Mouse (Mus musculus): ENCODE data around the gene Lnx2. TPM values are rescaled to one million over a fixed set of nuclear protein-coding genes. Genes with fewer than 3 reads are reported as not detected.

The Lnx2 gene
- total RNA-seq (2021): 10 to 100 TPM; 16.5 to 16.6 TPM

DNA sequence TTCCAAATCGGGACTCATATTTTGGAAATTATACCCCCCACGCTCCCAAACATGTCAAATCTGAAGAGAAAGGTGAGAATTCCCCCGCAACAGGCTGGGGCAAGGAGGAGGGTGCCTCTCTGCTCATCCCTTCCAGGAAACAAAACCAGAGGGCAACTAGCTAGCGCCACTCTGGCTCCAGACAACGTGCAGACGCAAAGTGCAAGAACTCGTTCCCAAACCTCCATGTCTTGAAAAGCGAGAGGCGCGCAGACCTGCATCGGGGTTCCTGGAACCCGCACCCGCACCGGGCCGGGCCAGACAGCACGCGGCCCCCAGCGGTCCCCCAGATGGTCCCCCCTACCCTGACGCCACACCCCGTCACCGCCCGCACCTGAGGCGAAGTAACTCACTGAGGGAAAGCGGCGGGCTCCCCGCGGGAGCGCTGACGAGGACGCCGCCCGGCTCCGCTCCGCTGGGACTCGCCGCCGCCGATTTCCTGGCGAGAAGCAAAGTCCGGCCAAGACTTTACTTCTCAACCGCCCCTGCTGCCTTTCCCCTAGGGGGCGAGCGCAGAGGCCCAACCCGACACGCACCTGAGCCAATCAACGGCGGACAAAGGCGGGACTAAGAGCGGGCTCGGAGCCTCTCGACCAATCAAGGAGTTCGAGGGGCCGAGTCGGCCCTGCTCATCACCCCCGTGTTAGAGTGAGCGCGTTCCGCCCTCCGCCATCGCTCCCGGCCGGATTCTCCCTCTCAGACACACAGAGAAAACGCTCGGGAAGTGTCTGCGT lies at the start of gene Lnx2:
TSS of gene Lnx2 (minus strand) at position 561 of the 773 bp plus-strand sequence.
- peak; percentile 99 for DNase-seq

DNA sequence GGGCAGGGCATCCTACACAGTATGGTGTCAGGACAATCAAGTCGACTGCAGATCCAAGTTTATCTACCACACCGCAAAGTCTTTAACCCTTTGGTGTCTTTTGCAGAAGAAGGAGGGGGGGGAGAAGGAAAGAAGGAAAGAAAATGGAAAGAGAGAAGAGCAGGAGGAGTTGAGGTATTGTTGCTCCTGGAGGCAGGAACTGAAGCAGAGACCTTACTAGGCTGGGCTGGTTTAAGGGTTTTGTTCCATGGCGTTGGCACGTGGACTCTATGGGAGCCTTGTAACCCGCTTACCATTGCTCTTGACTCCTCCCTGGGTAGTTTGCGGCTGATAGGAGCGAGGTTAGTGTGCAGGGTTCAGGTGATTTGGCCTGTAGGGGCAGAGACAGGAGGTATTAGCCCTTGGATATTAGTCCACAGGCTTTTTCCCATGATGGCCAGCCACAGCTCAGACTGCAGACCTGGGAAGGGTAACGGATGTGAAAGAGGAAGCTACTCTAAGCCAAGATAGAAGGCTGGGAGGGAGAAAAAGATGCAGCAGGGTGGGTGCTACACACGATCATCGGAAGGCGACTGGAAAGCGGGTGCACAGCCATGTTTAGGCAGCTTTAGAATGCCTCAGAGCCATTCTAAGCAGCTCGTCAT lies 49.3 kb upstream of the Lnx2 start:
- DNase-seq: no peak

DNA sequence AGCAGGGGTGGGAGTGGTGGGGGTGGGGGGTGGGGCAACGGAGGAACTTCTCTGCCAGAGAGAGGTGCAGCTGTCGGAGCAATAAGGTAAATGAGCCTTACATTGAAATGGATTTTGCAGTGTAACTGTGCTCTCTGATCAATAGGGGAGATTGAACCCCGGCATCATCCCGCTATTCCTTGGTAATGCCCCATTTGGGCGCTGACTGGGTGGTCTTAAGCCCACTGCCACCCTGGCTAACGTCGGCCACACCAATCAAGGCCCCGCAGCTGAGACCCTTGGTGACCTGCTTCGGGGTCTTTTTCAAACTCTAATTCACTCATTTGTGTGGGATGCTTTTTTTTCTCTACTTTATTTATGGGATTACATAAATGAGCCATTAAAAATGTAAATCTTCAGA lies 48.4 kb upstream of the Lnx2 start:
- no peak for DNase-seq

- DNase-seq: no peak
Observed at GRCm38 (mm10) chr5:147121146-147121545, 44.8 kb upstream of the Lnx2 start.

DNA sequence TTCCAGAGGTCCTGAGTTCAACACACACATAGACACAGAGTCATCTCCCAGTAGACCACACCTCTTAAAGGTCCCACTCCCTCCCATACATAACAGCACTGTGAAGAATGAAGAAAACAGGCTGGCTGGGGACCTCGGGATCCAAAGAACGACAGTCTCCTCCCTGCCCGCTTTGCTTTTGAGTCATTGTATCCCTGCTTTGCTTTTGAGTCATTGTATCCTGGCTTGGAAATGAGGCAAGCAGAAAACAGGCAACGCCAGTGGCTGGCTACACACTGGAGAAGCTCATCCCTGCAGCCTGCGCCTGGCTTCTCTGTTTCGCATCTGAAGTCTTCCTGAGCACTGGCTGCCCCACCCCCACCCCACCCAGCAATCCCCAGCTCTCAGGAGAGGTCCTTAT lies 40.6 kb upstream of the Lnx2 start:
- no peak for DNase-seq

- DNase-seq: no peak
Observed at GRCm38 (mm10) chr5:147115631-147116030, 39.2 kb upstream of the Lnx2 start.

GRCm38 (mm10) chr5:147114738-147115137 lies 38.4 kb upstream of the Lnx2 start:
- DNase-seq: no peak

DNA sequence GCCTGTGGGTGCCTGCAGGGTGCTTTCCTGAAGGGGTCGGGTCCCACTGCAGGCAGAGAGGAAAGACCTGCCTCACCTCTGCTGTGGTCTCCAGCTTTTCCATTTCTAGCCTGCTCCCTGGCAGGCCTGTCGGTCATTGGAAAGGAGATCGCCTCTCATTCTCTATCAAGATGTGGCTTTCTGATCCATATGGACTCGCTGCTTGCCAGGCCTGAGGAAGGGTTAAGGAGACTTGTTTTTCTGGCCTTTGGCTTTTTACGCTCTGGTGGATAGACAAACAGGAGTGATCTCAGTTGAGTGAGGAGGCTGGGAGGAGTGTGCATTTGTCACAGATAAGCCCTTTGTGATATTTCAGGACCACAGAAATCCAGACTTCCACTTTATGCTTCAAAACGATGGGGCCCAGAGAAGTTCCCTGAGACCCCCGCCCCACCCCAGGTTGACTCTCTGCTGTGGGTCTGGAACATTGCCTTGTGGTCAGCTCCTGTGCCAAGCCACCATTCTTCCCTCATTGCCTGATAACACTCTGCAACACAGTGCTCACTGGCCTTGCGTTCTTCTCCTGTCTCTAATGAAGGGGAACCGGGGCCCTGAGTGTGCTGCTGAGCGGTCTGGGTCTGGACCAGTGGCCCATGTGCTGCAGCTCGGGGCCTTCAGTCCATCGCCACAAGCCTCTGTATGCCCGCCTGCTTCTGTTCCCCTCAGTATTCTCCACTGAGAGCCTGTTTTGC lies 32.6 kb upstream of the Lnx2 start:
- DNase-seq: no peak

- DNase-seq: no peak
Observed at GRCm38 (mm10) chr5:147107276-147107675, 30.9 kb upstream of the Lnx2 start.

DNA sequence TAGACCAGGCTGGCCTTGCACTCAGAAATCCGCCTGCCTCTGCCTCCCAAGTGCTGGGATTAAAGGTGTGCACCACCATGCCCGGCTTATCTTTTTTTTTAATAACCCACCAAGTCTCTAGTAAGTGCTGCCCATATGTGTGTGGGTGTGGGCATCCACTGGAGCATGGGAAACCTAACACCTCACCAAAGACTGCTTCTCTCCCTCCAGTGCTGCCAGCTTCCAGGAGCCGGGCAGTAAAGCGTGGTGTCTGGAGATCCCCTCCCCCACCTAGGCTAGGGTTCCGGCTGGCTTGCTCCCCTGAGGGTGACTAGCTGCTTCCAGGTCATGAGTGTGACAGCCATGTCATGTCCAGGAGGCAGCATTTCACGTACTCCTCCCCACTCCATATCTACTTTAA lies 25.9 kb upstream of the Lnx2 start:
- no peak for DNase-seq

DNA sequence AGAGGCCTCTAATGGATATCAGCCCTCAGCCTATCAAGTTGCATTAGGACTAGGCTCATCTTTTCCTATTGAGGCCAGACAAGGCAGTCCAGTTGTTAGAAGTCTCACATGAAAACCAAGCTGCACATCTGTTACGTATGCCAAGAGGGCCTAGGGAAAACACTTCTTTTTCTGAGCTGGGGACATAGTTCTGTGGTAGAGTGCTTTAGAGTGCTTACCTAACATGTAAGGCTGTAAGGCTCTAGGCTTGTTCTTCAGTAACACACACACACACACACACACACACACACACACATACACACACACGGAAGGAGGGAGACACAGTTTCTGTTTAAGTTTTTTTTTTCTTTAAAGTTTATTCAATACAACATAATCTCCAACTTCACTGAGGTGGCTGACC lies 23.8 kb upstream of the Lnx2 start:
- no peak for DNase-seq

DNA sequence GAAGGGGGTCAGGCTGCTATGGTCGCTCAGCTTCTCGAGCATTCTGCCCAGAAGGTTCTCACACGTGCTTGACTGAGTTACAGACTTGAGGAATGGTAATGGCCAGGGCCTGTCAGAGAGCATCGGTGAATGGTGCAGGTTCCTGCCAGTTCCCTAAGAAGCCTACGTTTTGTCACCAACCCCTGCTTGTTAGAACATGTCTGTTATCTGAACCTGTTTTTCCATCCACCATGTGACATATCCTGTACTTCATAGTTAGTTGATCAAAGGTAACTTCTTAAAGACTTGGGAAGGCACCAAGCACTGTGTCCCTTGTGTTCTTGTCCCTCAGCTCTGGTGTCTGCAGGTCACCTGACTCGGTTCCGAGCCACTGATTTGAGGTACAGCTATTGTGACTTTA lies 22.3 kb upstream of the Lnx2 start:
- no peak for DNase-seq

DNA sequence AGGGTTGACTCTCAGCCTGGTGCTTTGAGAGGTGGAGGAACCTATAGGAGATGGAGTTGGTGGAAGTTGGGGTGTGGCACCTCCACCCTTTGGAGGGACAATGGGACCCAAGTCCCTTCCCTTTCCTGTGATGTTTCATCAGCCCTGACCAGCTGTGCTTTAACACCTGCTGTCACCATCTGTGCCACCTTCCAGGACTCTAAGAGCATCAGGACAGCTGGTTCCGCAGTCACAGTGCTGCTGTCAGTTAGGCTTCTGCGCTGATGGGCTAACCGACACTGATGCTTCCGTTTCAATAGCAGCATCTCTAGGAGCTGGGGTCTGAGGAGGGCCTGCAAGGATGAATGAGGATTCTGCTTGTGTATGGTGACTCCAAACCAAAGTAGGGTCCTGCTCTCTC lies 20.2 kb upstream of the Lnx2 start:
- DNase-seq: no peak

DNA sequence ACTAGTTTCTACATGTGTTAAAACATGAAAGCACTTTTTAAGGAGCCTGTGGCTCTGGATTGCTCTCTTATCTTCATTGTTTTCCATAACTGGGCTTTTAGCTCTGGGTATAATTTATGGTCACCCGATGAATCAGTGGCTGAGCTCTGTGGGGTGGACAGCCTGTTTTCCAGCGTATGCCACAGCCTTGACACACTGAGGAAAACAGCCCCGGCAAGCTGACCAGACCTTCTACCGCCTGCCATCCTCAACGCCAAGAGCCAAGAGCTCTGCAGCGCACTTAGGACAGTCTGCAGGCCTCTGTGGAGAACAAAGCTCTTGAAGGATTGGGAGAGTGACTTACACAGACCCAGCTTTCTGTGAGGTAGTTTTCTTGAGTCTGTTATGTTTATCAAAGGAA lies 17.9 kb upstream of the Lnx2 start:
- no peak for DNase-seq

GRCm38 (mm10) chr5:147092448-147092847 lies 16.1 kb upstream of the Lnx2 start:
- DNase-seq: no peak

- DNase-seq: no peak
Observed at GRCm38 (mm10) chr5:147090256-147090963, 14.0 kb upstream of the Lnx2 start.

DNA sequence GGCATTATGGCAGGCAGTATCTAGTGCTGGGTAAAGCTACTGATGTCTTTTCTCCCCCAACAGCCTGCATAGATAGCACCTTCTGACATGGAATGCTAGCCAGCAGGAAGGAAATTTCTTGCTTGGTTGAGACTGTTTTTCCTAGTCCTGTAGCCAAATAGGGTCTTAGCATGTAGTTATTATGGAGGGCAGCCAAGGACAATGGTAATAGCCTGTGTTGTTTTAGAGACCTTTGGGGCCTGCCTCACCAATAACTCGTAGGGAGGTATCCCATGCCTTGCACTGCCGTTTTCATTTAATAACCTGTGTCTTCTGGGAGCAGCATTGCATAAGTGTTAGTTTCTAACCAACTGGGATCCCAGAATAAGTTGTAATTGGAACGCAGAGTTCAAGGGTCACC lies 13.4 kb upstream of the Lnx2 start:
- DNase-seq: no peak

GRCm38 (mm10) chr5:147086816-147087215 lies 10.4 kb upstream of the Lnx2 start:
- DNase-seq: no peak

DNA sequence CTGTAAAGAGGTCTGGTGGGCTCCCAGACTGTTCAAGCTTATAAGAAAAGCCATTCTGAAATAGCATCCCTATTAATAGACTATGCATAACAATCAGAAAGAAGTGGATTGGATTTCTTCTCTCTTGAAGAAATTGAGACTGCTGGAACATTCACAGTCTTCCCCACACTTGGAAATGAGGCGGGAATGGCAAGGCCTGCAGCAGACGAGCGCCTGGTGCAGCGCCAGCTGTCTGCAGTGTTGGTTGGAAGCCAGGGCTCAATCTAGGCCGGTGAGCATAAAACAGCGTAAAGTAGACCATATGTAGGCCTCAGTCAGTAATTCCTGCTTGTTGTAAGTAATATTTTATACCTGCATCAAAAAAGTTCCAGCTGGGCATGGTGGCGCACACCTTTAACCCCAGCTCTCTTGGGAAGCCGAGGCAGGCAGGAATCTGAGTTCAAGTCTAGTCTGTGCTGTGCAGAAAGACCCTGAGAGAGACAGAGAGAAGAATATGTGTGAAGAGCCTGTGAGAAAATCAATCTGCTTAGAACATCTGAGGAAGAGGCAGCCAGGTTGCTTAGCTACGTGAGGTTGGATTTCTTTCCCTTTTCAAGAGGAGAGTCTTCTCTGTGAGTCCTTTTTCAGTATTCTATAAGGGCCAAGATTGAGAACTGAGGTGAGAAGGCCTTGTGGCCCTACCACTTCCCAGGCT lies 9.0 kb upstream of the Lnx2 start:
- DNase-seq: peak; percentile 43

DNA sequence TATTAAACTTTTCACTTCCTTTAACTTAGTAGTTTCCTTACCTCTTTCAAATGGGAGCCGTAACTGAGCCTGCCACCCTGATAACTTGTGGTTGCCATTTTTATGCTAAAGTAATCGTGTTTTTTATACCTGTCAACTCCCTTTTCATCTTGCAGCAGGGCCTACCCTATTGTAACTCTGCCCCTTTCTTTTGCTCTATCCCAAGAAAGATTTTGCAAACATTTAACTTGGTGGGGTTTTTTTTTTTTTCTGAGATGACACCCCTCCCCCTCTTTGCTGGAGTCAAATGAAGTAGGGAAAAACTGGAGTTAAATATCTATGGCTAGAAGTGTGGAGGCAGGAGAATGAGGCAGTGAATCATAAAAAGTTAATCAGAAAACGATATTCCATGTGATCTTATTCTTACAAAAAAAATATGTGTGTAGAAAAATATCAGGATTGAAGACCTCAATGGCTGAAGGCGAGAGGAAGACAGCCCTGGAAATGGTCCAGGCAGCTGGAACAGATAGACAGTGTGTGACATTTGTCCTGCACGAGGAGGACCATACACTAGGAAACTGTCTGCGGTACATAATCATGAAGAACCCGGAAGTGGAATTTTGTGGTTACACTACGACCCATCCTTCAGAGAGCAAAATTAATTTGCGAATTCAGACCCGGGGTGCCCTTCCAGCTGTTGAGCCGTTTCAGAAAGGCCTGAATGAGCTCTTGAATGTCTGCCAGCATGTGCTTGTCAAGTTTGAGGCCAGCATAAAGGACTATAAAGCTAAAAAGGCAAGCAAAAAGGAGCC lies 1.9 kb upstream of the Lnx2 start:
- DNase-seq: no peak

DNA sequence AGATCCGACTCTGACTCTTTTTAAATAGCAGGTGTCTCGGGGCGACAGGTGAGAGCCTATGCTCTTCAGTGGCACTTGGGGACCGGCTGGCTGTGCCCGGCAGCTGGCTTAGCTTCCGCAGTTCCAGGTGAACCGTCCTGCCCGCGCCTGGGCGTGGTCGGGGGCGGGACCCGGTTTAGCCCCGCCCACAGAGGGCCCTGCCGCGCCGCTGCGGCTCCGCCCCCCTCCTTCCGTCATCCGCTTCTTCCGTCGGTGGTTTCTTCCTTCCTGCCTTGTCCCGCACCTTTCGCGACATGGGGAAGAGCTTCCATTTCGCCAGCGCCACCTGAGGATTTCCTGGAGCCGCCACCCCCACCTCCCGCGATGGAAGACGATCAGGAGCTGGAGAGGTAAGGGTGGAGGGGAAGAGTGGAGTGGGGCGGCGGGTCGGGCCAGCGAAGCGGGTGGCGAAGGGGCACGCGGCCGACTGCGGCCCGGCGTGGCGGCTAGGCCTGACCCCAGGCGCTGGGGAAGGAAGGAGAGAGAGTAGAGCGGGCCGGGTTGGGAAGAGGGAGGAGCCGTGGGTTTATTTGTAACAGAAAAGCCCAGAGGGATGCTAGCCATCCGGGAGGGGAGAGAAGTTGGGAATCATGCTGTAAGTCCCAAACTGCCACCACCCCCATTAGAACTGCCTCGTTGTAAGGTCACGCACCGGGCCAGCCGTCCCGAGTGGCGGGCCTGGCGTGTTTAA lies 1.1 kb upstream of the Lnx2 start:
- peak; percentile 93 for DNase-seq
